Mouse (Mus musculus) thymus, adult 2 months (tissue): ENCODE data around the gene Prmt3.
A peak's percentile ranks its signal among the peaks of the same experiment; 100 is the strongest.

Source experiments
- CTCF ChIP-seq: fragments of 200-500 bp; IDR thresholded peaks from 2 replicates; pipeline ENCODE4 v1.5.1; 2012; ENCODE audit warnings: mild to moderate bottlenecking, control low read depth, low read length, moderate library complexity, borderline replicate concordance; ENCODE audit not compliant: control insufficient read depth, poor library complexity, insufficient read depth; ENCODE audit errors: extremely low read depth
- POLR2A ChIP-seq: fragments of 200-500 bp; IDR thresholded peaks from 2 replicates; pipeline ENCODE4 v1.6.1; 2012; ENCODE audit warnings: mild to moderate bottlenecking, low read length, control low read depth, moderate library complexity; ENCODE audit not compliant: control insufficient read depth, poor library complexity, insufficient read depth; ENCODE audit errors: extremely low read depth

DNA sequence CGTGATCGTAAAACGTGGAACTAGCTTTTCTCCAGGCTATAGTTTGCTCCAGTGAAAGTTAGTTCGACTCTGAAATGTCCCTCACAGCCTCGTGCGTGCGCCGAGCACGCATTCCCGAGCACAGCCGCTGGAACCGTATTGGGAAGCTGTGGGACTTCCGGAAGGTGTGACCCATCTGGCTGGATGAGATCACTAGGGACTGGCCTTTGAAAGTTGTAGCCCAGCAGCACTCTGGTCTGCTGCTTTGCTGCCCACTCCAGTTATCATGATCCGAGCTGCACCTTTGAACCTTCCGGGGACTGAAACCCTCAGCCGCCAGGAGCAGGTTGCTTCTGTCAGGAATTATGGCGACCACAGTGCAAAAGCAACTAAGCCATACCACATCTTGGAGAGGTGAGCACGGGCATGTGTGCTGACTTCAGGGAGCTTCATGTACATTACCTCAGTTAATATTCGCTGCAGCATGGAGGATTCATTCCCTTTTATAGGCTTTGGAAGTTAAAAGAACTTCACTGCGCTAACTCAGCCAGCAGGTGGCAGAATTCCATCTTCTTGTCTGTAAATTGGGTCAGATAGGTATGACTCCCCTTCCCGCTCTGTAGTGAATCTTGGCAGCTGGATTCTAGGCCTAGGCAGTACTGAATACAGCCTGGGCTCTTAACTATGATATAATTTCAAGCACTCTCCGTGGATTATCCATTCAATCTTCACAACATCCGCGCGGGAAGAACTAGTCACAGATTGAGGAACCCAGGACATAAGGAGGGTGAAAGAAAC lies 25.2 kb upstream of the Prmt3 start:
- 0 out of 2 replicates have a peak, but pooled peaks have one; percentile 31 for TF ChIP-seq CTCF
- TF ChIP-seq POLR2A, result no peak
